Mouse (Mus musculus): ENCODE measurements around the gene Sesn1.
"Not testable (repeated sequence)": the region's sequence is repeated elsewhere in the genome, so short reads cannot be mapped to it uniquely, and the experiment has no call there.

Sesn1 gene

DNA sequence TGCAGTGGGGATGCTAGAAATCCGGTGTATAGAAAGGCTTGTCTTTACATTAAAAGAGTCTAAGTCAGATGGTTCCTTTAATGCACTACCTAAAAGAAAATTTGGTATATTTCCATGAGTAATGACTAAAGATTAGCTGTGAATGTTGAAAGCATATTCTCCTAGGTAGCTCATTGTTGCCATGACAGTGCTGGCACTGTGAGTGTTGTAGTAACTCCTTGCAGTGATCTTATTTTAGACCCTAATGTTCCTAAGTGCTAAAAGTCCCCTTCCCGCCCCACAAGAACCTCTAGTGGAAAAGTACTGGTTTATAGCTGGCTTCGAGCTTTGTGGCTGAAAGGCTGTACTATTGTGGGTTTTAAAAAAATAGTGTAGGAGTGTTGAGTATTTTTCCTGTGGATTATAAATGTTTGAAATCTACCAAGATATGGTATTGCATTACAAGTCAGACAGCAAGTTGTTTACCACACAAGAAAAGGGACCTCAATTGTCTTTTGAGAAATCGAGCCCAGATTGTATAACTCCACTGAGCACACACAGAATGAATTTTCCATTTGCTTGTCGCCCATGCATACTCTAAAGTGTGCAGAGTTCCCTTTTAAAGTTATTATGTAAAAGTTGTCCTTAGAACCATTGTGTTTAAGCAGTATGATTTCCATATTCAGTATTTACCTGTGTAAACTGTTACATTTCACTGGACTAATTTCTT lies 13.0 kb downstream of the Sesn1 start:
- DNase-seq = no peak

DNA sequence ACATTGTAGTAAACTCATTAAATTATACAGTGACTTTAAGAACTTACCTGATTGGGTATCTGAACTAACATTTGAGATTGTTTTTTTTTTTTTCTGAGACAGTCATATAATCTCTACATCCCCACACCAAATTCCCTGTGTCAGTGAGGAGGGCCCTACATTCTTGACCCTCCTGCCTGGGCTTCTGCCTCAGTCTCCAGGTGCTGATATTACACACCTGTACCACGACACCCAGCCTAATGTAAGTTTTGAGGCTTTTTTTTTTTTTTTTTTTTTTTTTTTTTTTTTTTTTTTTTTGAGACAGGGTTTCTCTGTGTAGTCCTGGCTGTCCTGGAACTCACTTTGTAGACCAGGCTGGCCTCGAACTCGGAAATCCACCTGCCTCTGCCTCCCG lies 13.5 kb downstream of the Sesn1 start:
- not testable (repeated sequence) for DNase-seq

DNA sequence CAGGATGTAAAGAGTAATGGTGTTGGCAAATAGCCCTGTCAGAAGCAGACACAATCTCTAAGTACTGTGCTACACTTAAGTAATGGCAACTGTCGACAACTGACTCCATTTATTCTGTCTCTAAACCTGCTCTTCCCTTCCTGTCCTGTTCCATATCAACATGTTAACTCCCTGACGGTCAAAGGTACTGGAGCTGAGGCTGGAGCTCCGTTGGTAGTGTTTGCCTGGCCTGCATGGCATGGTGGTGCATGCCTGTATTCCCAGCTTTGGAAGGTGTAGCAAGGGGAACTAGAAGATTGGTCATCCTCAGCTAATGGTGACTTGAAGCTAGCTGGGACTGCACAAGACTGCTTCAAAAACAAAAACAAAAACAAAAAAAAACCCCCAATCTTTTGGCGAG lies 14.2 kb downstream of the Sesn1 start:
- DNase-seq = no peak

- DNase-seq = no peak
These were observed 15.3 kb downstream of the Sesn1 start for GRCm38 (mm10) chr10:41825041-41825440.

DNA sequence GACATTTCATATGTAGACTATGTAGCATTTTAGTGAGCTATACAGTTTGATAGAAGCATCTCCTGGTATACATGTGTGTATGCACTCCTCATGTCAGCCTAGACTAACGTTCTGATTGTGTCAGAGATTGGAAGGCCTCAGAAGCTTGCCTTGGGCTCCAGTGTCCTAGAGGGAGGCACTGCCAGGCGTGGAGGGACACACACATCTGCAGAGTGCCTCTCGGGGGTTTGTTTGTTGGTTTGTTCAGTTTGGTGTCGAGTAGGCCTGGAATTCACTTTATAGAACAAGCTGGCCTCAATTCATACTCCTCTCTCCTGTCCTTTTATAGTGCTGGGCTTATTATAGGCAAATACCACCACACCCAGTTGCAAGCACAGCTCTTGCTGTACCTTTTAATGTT lies 16.3 kb downstream of the Sesn1 start:
- no peak for DNase-seq

- DNase-seq = peak; percentile 17 to 26
These were observed 16.9 kb downstream of the Sesn1 start for GRCm38 (mm10) chr10:41826526-41827116.

- DNase-seq = no peak
These were observed 18.0 kb downstream of the Sesn1 start for GRCm38 (mm10) chr10:41827784-41828183.

DNA sequence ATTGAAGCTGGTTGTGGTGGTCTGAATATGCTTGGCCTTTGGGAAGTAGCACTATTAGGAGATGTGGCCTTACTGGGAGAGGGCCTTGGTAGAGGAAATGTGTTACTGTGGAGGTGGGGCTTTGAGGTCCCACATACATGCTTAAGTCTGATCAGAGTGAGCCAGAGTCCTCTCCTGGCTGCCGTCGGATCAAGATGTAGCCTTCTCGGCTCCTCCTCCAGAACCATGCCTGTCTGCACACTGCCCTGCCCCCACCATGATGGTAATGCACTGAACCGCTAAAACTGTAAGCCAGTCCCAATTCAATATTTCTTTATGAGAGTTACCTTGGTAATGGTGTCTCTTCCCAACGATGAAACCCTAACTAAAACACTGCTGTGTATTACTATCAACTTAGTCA lies 19.5 kb downstream of the Sesn1 start:
- DNase-seq = no peak

DNA sequence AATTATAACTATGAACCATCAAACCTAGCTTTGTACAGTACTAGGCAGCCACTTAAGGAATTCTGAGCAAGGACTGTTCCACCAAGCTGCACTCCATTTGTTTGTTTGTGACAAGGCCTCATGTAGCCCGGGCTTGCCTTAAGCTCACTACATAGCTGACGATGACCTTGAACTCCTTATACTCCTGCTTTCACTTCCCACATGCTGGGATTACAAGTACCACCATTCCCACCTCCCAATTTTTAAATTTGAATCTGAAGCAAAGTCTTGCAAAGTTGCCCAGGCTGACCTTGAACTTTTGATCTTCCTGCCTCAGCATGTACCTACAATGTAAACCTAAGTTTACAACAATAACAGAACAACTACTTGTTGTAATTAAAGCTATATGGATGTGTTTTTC lies 20.2 kb downstream of the Sesn1 start:
- no peak for DNase-seq

- DNase-seq = no peak
These were observed 20.7 kb downstream of the Sesn1 start for GRCm38 (mm10) chr10:41830445-41830844.

DNA sequence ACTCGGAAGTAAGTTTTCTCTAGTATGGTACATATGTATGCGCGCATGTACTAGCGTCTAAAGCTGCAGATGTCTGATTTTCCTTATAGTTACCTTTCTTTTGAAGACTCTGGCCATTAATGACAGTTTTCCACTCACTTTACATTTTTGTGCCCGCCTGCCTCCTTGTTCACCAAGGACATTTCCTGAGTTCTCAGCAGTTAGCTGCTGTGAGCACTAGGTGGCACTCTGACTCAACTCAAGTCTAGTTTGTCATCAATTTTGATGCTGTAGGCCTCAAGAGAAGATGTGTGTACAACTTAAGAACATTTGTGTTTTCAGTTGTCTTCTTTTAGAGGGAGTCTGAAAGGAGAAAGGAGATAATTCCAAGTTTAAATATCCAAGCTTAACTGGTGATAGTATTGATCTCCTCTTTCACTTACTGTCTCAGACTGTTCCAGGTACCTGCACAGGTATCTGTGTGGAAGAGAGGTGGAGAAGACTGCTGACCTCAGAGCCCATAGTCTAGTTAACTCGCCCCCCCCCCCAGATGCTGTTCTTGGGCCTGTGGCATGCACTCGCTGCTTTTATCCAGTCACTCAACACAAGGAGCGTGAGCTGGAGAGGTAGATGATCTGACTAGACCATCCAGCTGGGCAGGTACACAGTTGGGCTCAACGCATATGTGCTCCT lies 21.3 kb downstream of the Sesn1 start:
- peak; percentile 77 to 79 for DNase-seq

DNA sequence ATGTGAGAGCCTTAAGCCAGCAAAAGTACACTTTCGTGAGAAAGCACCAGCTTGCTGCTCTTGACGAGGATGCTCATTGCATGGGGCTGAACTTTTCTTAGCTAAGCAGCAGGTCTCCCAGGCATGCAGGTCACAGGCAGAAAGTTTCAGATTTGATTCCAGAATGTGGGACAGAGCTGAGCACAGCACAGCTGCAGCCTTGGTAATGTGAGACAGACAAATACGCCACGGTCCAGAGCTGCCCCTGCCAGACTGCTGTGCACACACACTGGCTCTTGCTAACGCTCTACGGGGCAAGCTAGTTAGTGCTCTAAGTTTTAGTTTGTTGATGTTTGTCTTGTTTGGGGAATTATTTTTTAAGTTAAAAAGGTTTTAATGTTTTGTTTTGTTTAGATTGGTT lies 22.5 kb downstream of the Sesn1 start:
- no peak for DNase-seq

GRCm38 (mm10) chr10:41834131-41834530 lies 24.4 kb downstream of the Sesn1 start:
- no peak for DNase-seq

- peak; percentile 11 to 14 for DNase-seq
These were observed 29.2 kb downstream of the Sesn1 start for GRCm38 (mm10) chr10:41838911-41839310.

GRCm38 (mm10) chr10:41847737-41848136 lies 38.0 kb downstream of the Sesn1 start:
- DNase-seq = no peak

DNA sequence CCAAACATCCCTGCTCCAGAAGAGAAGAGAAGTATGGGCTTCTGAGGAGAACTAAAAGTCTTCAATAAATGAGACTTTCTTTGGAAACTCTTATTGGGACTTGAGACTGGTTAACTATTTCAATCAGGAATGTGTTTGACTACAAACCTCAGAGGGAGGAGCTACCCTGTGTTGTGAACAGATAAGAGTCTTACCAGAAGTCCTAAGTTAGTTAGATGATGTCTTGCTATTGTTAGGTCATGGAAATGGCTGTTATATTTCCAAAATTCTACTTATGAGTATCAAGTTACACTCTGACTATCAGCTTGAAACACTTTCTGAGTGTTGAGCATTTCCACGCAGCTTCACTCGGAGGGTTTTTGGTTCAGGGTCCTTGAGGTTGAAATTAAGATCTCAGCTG lies 39.0 kb downstream of the Sesn1 start:
- DNase-seq = no peak

DNA sequence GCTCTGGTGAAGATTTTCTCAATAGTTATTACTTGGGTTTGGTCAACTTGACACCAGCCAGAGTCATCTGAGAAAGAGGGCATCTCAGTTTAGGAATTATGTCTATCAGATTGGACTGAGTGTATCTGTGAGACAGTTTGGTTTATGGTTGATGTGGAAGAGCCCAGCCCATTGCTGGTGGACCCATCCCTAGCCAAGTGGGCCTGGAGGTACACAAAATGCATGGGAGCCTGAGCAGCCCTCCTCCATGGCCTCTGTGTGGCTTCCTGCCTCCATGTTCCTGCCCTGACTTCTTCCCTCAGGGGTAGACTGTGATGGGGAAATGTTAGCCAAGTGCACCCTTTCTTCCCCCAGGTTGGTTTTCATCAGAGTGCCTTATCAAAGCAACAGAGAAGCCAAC lies 50.1 kb downstream of the Sesn1 start:
- DNase-seq = no peak

GRCm38 (mm10) chr10:41860275-41860688 lies 50.5 kb downstream of the Sesn1 start:
- no peak for DNase-seq

GRCm38 (mm10) chr10:41863053-41863452 lies 53.3 kb downstream of the Sesn1 start:
- no peak for DNase-seq

DNA sequence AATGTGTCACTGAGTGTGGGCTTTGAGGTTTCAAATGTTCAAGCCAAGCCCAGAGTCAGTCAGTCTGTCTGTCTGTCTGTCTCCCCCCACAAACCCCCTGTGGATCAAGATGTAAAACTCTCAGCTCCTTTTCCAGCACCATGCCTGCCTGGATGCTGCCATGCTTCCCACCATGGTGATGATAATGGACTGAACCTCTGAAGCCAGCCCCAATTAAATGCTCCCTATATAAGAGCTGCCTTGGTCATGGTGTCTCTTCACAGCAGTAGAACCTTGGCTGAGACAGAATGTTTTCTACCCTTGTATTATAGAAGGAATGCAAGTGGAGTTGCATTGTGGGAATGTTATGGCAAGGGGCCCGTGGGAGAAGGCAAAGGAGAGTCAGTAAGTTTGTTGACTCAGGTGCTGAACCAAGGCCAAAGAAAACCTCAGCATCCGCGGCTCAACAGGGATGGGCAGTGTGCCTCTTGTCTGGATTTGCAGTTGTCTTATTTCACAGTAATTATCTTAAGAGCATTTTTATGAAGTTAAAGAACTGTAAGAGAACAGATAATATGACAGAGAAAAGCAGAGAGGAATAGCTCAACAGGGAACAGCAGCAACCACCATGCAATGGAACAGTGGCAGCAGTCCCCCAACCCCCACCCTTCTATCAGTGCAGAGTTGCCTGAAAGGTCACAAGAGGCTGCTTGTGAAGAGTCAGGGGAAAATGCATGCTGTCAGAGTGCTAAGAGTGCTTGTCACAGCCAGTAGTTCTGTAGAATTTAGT lies 56.5 kb downstream of the Sesn1 start:
- no peak for DNase-seq

DNA sequence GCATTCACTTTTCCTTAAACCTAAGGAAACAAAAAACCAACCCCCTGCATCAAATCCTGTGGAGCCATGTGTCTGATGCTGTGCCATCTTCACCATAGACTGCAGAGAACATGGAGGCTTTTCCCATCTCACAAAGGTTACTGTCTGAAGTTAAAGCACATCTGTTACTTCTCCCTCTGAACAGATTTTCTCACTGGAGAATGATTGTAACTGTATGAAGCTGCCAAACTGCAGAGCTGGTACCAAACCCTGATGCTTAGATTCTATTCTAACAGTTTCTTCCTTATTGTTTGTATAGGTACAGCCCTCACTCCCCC lies 57.1 kb downstream of the Sesn1 start:
- DNase-seq = no peak

- no peak for DNase-seq
These were observed 58.2 kb downstream of the Sesn1 start for GRCm38 (mm10) chr10:41867956-41868355.

DNA sequence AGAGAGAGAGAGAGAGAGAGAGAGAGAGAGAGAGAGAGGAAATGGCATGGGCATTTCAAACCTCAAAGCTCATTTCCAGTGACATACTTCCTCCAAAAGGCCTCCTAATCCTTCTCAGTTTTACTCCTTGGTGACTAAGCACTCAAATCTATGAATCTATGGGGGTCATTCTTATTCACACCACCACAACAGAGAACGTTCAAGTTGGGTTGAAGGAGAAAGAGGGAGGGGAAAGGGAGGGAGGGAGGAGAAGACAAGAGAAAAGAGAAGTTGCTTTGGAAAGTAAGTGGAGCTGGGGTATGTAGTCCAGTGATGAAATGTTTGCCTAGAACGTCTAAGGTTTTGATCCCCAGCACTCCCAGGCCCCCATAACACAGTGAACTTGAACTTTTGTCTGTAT lies 60.4 kb downstream of the Sesn1 start:
- no peak for DNase-seq

DNA sequence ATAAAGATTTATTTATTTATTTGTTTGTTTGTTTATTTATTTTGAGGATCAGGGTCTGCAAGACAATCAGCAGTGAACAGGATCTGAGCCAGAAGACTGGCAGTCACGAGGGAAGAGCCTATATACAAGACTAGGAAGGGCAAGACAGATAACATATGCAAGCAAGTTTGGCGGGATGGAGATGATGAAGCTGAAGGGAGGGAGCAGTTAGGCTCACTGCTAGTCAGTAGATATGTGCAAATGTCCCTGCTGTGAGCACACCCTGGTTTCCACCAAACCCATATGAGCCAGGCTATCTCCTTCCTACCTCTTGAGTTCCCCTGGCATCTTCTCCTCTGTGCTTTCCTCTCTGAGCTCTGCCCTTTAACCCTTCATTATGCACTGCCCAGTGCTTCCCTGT lies 61.8 kb downstream of the Sesn1 start:
- no peak for DNase-seq

All from B cell, adult 2 months (primary cell).